Mouse (Mus musculus) embryonic fibroblast, embryonic 13.5 days (primary cell): ENCODE measurements around the gene Anxa1.
A peak's percentile ranks its signal among the peaks of the same experiment; 100 is the strongest.

Experiments used
- CTCF ChIP-seq: IDR thresholded peaks from 2 replicates; pipeline ENCODE4 v1.5.1; 2011; ENCODE audit warnings: mild to moderate bottlenecking, control low read depth, low read length, moderate library complexity, borderline replicate concordance; ENCODE audit not compliant: insufficient read depth
- POLR2A ChIP-seq: IDR thresholded peaks from 2 replicates; pipeline ENCODE4 v1.6.1; 2011; ENCODE audit warnings: low read depth, mild to moderate bottlenecking, control low read depth, low read length, moderate library complexity

DNA sequence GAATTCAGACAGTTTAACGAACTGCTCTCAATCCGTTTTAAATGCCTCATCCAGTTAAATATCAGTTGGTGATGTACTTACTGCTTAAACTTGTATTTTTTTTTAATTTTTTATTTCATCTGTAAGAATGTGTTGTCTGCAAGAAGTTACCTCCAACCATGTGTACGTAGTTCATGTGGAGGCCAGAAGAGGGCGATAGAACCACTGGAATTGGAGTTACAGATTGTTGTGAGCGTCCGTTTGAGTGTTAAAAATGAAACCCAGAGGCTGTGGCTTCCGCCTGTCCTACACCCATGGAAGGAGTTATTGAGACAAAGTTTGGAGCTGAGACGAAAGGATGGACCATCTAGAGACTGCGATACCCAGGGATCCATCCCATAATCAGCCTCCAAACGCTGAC lies 27.5 kb downstream of the Anxa1 start:
- TF ChIP-seq POLR2A (no peak), CTCF (0 out of 2 replicates have a peak, but pooled peaks have one; percentile 6)
